ENCODE assay signal across 8 mouse cellular contexts in genomic region chr6:134897443-134898094, GRCm38 (mm10). TPM values are rescaled to one million over a fixed set of nuclear protein-coding genes. Genes with fewer than 3 reads are reported as not detected.
A peak's percentile ranks its signal among the peaks of the same experiment; 100 is the strongest.
DNase-seq lines count a peak whose midpoint lies in the region; ATAC-seq and TF ChIP-seq lines count a peak whose summit lies in the region.

No protein-coding gene starts in this region.

- H3K27ac ChIP-seq in lung, embryonic 15.5 days = peak overlapping the region; percentile 100
- peak overlapping the region; percentile 100 for H3K27ac ChIP-seq in olfactory bulb, adult 2 months (ENCODE audit: insufficient read depth, low read depth, low read length)

- WGBS in lung, embryonic 15.5 days = under 1% methylated on average over 38 of the region's 38 CpGs
- under 1% methylated on average over 38 of the region's 38 CpGs for WGBS in olfactory bulb, adult 2 months

- TF ChIP-seq CTCF in olfactory bulb, adult 2 months (IDR thresholded peaks at IDR 0.05; ENCODE audit: insufficient read depth, low read depth, low read length) = no peak

- H3K4me2 ChIP-seq in lung, embryonic 15.5 days = peak overlapping the region; percentile 74

- H3K27me3 ChIP-seq in lung, embryonic 15.5 days = no peaks in the 10 kb centered on the region

- H3K9ac ChIP-seq in lung, embryonic 15.5 days = peak overlapping the region; percentile 70

- H3K4me1 ChIP-seq in lung, embryonic 15.5 days = peaks cover 17% of the 10 kb centered on the region; the same call in 1 of the 2 replicates
- 0 out of 2 replicates have a peak, but pooled peaks cover 2% of the 10 kb centered on the region for H3K4me1 ChIP-seq in olfactory bulb, adult 2 months (ENCODE audit: control insufficient read depth, insufficient read depth, low read length)

- no peaks in the 10 kb centered on the region for H3K9me3 ChIP-seq in lung, embryonic 15.5 days

- H3K36me3 ChIP-seq in lung, embryonic 15.5 days = peaks cover 5% of the 10 kb centered on the region; the same call in 1 of the 2 replicates

- peak; percentile 93 for DNase-seq in MN1 (ENCODE audit: low spot score)
- DNase-seq in cerebellum, adult 8-10 months = peak; percentile 98
- DNase-seq in forelimb bud, embryonic 11.5 days (ENCODE audit: low read depth, low spot score) = peak; percentile 92
- DNase-seq in layer of hippocampus, adult 9-10 months (ENCODE audit: low spot score) = peak; percentile 83
- DNase-seq in thymus, adult 18-20 months = peak; percentile 97 to 98

- H3K4me3 ChIP-seq in lung, embryonic 15.5 days = peak overlapping the region; percentile 53
- peak overlapping the region; percentile 77 for H3K4me3 ChIP-seq in olfactory bulb, adult 2 months (ENCODE audit: insufficient read depth, low read depth, low read length)

- TF ChIP-seq POLR2A in olfactory bulb, adult 2 months (IDR thresholded peaks at IDR 0.05; ENCODE audit: insufficient read depth, low read depth, low read length) = no peak; the same call in 1 of the 2 replicates

- ATAC-seq in hematopoietic stem cell, adult 5-6 weeks (replicated peaks in 1 of 2; ENCODE audit: insufficient read depth in 1 of 2, low FRiP score in 2 of 2, low TSS enrichment in 1 of 2, low read depth in 1 of 2, poor library complexity in 2 of 2, severe bottlenecking in 2 of 2) = peak; percentile 84 to 93
- ATAC-seq in lung, embryonic 15.5 days (ENCODE audit: borderline replicate concordance, extremely low read depth, low FRiP score, low TSS enrichment) = peak; percentile 94

RNA-seq across cellular contexts. Expression of gene Gpr19, which starts 0.8 kb away (rescaled TPM):
- 4.6 and 9.9 TPM in 2 replicates for total RNA-seq in hematopoietic stem cell, adult 5-6 weeks (2017)
- polyA plus RNA-seq in lung, embryonic 15.5 days (2015; fragmentation: Nextera tagmentation; extraction: Ambion mirVana) = 9.6 and 10.7 TPM in 2 replicates
- polyA plus RNA-seq in olfactory bulb, adult 2 months (2012; ENCODE audit: insufficient read depth, insufficient read length, low replicate concordance, missing spikeins) = not detected in 2 replicates

RNA-seq across cellular contexts. Expression of gene Cdkn1b, which starts 22.6 kb away (rescaled TPM):
- 74.5 and 98.0 TPM in 2 replicates for total RNA-seq in hematopoietic stem cell, adult 5-6 weeks (2017)
- polyA plus RNA-seq in lung, embryonic 15.5 days (2015; fragmentation: Nextera tagmentation; extraction: Ambion mirVana) = 18.4 and 19.3 TPM in 2 replicates
- polyA plus RNA-seq in olfactory bulb, adult 2 months (2012; ENCODE audit: insufficient read depth, insufficient read length, low replicate concordance, missing spikeins) = 69.9 TPM in 1 of 2 replicates, not detected in the other

Comparison
In these comparisons a context has a peak if more than half of its experiments do, and no peak if none do; other contexts are left out.
1. Peak in every context shown above with its lines: DNase-seq, ATAC-seq, H3K4me3 ChIP-seq and H3K27ac ChIP-seq.
2. RNA of gene Gpr19, which starts 0.8 kb away (polyA plus RNA-seq): 9.6 to 10.7 TPM in lung, embryonic 15.5 days; not detected in olfactory bulb, adult 2 months; every median in the first group is over 10 times any median in the second.